Mouse (Mus musculus) bone marrow macrophage, adult 2 months (primary cell): ENCODE measurements around the gene Aff3.

Experiments
- CTCF ChIP-seq: IDR thresholded peaks from 2 replicates; pipeline ENCODE4 v1.5.1; 2012; ENCODE audit warnings: low read depth, mild to moderate bottlenecking, low read length, moderate library complexity
- POLR2A ChIP-seq: IDR thresholded peaks from 2 replicates; pipeline ENCODE4 v1.6.1; 2012; ENCODE audit warnings: mild to moderate bottlenecking, low read depth, low read length, borderline replicate concordance

DNA sequence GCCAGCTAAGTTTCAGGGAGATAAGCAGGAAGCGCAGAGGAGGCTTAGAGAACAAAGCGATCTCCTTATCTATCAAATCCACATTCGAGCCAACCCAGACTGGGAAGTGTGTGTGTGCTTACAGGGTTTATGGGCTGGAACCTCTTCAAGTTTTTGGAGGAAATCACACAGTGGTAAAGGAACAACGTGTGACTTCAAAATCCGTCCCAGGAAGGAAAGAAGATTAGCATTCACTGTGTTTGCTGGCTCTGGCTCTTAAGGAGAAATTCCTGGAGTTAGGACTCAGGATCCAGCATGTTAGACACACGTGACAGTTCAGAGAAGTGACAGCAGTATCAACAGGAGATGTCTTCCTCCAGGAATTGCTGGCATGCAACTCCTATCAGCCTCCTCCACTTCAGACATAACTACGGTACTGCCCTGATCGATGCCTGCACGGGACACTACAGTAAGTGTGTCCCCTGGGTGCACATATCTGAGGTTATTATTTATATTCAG, 186.5 kb downstream of the Aff3 start:
- TF ChIP-seq CTCF = no peak
- TF ChIP-seq POLR2A = no peak
